Mouse (Mus musculus): Measurements from ENCODE around the gene Timm13. TPM values are rescaled to one million over a fixed set of nuclear protein-coding genes. Genes with fewer than 3 reads are reported as not detected.

Gene Timm13
- polyA plus RNA-seq, 1 experiment from 2014 or later = 317 TPM

DNA sequence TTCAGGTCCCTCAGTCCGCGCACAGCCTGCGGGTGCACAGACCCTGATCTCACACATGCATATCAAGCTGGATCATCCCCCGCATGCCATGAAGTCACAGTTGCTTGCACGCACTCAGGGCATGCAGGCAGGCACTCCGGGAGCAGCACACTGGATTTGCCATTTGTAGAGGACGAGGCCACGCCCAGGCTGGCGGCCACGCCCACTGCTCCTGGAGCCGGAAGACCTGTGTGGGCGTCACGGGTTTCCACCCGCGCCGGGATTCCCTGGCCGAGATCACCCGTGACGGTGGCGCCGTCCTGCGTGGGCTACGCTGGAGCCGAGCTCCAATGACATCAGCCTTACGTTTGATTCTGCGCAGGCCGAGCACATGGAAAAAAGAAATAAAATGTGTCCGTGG lies 38.9 kb upstream of the Timm13 start:
- no peak overlapping the region for H3K9ac ChIP-seq
- H3K9me3 ChIP-seq = no peaks in the 10 kb centered on the region
- no peaks in the 10 kb centered on the region for H3K36me3 ChIP-seq
- H3K4me3 ChIP-seq (replicated peaks) = peak overlapping the region; percentile 38
- 0 out of 2 replicates have a peak, but pooled peaks have one; percentile 16 for ATAC-seq (ENCODE audit: insufficient read depth, low FRiP score, low read depth)
- H3K27ac ChIP-seq = peak overlapping the region; percentile 92
- no peaks in the 10 kb centered on the region for H3K27me3 ChIP-seq (replicated peaks)
- peaks cover 72% of the 10 kb centered on the region for H3K4me1 ChIP-seq
- H3K4me2 ChIP-seq = peak overlapping the region; percentile 80
- WGBS = 2% methylated on average over 28 of the region's 28 CpGs

DNA sequence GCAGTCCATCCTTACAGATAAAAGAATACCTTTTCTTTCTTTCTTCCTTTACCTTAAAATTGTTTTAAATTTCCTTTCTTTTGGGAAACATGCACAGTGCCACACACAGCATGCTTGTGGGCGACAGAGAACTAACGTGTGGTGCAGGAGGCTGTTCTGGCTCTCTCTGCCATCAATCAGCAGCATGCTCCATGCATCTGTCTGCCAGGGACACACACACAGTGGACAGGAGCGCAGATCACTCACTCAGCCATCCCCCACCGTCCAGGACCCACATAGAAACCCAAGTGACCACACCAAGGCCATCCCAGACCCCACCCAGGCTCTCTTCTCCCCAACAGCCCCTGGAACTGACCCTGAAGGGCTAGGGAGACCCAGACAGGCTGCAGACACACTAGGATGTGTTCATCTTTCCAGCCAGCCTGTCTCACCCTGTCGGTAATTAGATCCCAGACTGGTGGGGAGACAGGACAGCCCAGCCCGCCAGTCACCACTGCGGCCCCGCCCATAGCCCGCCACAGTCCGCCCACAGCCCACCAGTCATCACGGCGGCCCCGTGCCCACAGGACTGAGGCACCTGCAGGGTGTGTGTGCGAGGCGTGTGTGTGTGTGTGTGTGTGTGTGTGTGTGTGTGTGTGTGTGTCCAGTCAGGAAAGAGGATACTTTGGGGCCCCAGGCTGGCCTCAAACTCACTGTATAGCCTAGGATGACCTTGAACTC lies 38.2 kb upstream of the Timm13 start:
- Histone ChIP-seq H3K36me3 (no peaks in the 10 kb centered on the region), H3K9ac (no peak overlapping the region), H3K4me3 (replicated peaks) (peak overlapping the region; percentile 38), H3K9me3 (no peaks in the 10 kb centered on the region), H3K4me2 (peak overlapping the region; percentile 80), H3K27ac (peak overlapping the region; percentile 92), H3K27me3 (replicated peaks) (no peaks in the 10 kb centered on the region), H3K4me1 (peaks cover 73% of the 10 kb centered on the region)
- peak; percentile 27; the same call in 1 of the 2 replicates for ATAC-seq (ENCODE audit: insufficient read depth, low FRiP score, low read depth)
- 9% methylated on average over 15 of the region's 15 CpGs for WGBS

DNA sequence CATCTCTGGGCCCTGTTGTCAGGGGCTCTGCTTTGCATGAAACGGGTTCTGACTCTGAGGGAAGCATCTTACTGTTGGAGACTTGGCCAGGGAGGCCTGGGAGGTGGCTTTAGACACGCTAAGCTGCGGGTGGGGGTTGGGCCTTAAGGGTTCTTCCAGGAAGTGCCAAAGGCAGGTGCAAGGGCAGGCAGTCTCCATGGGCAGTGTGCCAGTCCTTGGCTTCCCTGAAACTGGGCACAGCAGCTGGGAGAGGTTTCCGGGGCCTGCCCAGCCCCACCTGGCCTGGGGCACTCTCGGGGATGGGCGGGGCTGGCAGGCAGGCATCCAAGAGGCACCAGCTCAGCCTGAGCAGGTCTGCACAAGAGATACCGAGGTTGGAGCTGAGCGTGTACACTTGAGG lies 36.9 kb upstream of the Timm13 start:
- WGBS = 27% methylated on average over 8 of the region's 8 CpGs
- Histone ChIP-seq H3K4me1 (peaks cover 78% of the 10 kb centered on the region), H3K9me3 (no peaks in the 10 kb centered on the region), H3K9ac (no peak overlapping the region; the same call in 1 of the 2 replicates), H3K27ac (peak overlapping the region; percentile 92), H3K4me3 (replicated peaks) (no peak overlapping the region), H3K27me3 (replicated peaks) (peaks cover 1% of the 10 kb centered on the region; the same call in 1 of the 2 replicates), H3K4me2 (peak overlapping the region; percentile 85; the same call in 1 of the 2 replicates), H3K36me3 (no peaks in the 10 kb centered on the region)
- peak; percentile 20; the same call in 1 of the 2 replicates for ATAC-seq (ENCODE audit: insufficient read depth, low FRiP score, low read depth)

DNA sequence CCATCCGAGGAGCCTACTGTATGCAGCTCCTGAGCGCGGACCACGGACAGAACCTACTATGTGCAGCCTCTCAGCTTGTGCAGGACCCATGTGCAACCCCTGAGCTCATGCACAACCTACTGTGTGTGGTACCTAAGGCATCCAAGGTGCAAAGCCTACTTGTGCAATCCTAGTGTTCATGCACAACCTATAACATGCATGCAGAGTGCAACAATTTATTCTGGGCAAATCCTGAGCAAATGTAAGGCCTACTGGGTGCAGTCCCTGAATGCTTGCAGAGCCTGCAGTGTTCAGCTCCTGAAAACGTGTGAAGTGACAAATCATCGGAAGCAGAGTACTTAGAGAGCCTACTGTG lies 36.0 kb upstream of the Timm13 start:
- Histone ChIP-seq H3K4me1 (peaks cover 87% of the 10 kb centered on the region), H3K27ac (peak overlapping the region; percentile 92), H3K4me3 (replicated peaks) (peak overlapping the region; percentile 40), H3K9ac (no peak overlapping the region), H3K27me3 (replicated peaks) (peaks cover 3% of the 10 kb centered on the region; the same call in 1 of the 2 replicates), H3K36me3 (no peaks in the 10 kb centered on the region), H3K4me2 (peak overlapping the region; percentile 85), H3K9me3 (no peaks in the 10 kb centered on the region)
- WGBS = 16% methylated on average over 6 of the region's 6 CpGs
- ATAC-seq (ENCODE audit: insufficient read depth, low FRiP score, low read depth) = no peak

DNA sequence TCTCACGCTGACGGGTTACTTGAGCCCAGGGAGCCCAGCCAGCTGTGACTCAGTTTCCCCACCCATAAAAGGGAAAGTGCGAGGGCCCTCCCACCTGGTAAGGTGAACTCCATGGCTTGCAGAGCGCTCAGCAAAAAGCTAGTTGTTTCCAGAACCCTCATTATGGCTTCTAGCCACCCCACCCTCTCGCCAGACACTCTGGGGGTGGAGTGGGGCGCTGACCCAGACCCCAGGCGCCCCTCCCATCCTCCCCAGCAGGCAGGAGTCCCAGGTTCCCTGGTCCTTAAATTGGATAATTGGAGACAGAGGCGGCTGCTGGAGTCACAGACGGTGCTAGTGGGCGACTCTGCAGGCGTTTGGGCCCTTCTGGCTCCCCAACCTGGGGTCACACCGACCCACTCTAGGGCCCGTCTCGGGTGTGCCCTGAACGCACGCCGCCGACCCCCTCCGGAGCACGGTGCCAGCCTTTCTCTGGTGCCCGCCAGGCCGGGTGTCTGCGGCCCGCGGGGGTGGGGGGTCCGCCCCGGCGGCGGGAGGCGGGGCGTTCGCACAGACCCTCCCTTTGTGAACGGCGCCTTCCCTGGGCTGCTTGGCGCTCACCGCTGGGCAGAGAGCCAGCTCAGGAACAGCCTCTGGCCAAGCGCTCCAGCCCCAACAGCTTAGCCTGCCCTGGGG lies 35.5 kb upstream of the Timm13 start:
- Histone ChIP-seq H3K9ac (peak overlapping the region; percentile 20; the same call in 1 of the 2 replicates), H3K9me3 (no peaks in the 10 kb centered on the region), H3K27me3 (replicated peaks) (peaks cover 3% of the 10 kb centered on the region; the same call in 1 of the 2 replicates), H3K4me1 (peaks cover 90% of the 10 kb centered on the region), H3K4me2 (peak overlapping the region; percentile 85), H3K36me3 (no peaks in the 10 kb centered on the region), H3K27ac (peak overlapping the region; percentile 92), H3K4me3 (replicated peaks) (peak overlapping the region; percentile 40)
- WGBS = 2% methylated on average over 37 of the region's 37 CpGs
- peak; percentile 15; the same call in 1 of the 2 replicates for ATAC-seq (ENCODE audit: insufficient read depth, low FRiP score, low read depth)

DNA sequence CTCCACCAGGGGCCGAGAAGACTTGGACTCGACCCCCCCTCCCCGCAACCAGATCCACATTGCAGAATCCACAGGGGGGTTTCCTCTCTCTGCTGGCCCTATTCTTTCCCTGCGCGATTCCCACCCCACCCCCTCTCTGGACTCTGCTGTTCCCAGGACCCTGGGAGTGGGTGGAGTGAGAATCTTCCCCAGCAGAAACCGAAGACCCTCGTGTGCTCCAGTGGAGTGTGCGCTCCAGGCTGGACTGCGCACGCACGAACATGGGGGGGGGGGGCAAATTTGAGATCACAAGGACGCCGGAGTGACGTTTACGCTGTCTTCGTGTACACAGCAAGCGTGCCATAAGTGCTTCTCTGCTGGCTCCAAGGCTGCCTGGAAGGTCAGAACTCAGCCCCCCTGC lies 34.9 kb upstream of the Timm13 start:
- H3K27ac ChIP-seq = 0 out of 2 replicates have a peak overlapping the region, but pooled peaks have one; percentile 92
- no peak overlapping the region for H3K9ac ChIP-seq
- H3K9me3 ChIP-seq = no peaks in the 10 kb centered on the region
- peaks cover 89% of the 10 kb centered on the region for H3K4me1 ChIP-seq
- no peak for ATAC-seq (ENCODE audit: insufficient read depth, low FRiP score, low read depth)
- 11% methylated on average over 17 of the region's 17 CpGs for WGBS
- peak overlapping the region; percentile 40 for H3K4me3 ChIP-seq (replicated peaks)
- peak overlapping the region; percentile 85 for H3K4me2 ChIP-seq
- H3K27me3 ChIP-seq (replicated peaks) = peaks cover 3% of the 10 kb centered on the region; the same call in 1 of the 2 replicates
- no peaks in the 10 kb centered on the region for H3K36me3 ChIP-seq

DNA sequence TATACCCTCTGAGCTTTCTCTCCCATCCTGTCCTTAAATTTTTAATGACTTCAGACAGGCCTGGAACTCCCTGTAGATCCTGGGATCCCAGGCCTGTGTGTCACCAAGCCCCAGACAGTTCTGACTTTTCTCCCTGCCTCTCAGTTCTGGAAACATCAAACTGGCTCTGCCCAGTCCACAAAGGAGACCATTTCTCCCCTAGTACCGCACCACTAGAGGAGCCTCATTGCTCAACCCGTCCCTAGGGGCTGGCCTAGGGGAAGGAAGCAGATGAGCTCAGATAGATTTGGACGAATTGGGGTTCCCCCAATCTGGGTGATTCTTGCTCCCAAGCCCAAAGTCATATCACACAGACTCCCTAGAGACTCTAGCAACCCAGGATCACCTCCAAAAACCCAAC lies 34.5 kb upstream of the Timm13 start:
- 35% methylated on average over 3 of the region's 3 CpGs for WGBS
- H3K4me1 ChIP-seq = peaks cover 89% of the 10 kb centered on the region
- no peak overlapping the region for H3K9ac ChIP-seq
- H3K27me3 ChIP-seq (replicated peaks) = peaks cover 3% of the 10 kb centered on the region; the same call in 1 of the 2 replicates
- peak overlapping the region; percentile 85; the same call in 1 of the 2 replicates for H3K4me2 ChIP-seq
- H3K9me3 ChIP-seq = no peaks in the 10 kb centered on the region
- H3K4me3 ChIP-seq (replicated peaks) = no peak overlapping the region
- H3K36me3 ChIP-seq = no peaks in the 10 kb centered on the region
- no peak for ATAC-seq (ENCODE audit: insufficient read depth, low FRiP score, low read depth)
- peak overlapping the region; percentile 92; the same call in 1 of the 2 replicates for H3K27ac ChIP-seq

DNA sequence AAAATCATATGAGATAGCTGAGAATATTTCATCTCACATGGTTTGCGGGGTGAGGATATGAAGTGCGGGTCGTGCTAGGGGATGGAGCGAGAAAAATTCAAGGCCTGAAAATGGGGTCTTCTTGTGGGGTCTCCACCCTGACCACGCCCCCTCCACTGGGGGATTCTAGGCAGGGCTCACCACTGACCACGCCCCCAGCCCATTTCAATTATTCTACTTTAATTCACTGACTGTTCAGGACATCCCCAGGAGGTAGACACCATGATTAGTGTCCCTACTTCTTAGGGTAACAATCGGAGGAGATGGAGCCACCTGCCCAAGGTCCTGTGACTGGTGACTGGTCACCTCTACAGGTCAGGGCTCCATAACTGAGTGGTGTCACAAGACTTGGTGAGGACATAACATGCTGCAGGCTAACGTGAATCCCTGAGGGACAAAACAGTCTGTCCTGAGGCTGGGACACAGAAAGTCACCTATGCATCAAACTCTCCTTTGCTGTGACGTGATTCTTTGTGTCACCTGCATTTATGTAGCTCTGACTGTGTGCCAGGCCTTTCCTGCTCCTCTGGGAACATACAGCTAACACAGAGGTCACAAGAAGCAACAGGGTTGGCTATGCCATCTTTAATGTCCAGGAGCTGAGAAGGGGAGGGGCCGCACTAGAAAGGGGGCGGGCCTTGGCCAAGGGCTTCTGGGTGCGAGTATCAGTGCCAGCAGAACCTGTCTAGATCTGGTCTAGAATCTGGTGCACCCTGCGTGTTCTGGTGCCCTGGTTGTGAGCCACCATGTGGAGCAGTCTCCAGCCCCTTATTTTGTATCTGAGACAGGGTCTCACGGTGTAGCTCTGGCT lies 33.6 kb upstream of the Timm13 start:
- Histone ChIP-seq H3K4me1 (peaks cover 83% of the 10 kb centered on the region), H3K27ac (peak overlapping the region; percentile 62; the same call in 1 of the 2 replicates), H3K4me2 (peak overlapping the region; percentile 95), H3K27me3 (replicated peaks) (peaks cover 3% of the 10 kb centered on the region; the same call in 1 of the 2 replicates), H3K4me3 (replicated peaks) (no peak overlapping the region), H3K36me3 (no peaks in the 10 kb centered on the region), H3K9me3 (no peaks in the 10 kb centered on the region), H3K9ac (no peak overlapping the region)
- 53% methylated on average over 14 of the region's 14 CpGs for WGBS
- no peak for ATAC-seq (ENCODE audit: insufficient read depth, low FRiP score, low read depth)

DNA sequence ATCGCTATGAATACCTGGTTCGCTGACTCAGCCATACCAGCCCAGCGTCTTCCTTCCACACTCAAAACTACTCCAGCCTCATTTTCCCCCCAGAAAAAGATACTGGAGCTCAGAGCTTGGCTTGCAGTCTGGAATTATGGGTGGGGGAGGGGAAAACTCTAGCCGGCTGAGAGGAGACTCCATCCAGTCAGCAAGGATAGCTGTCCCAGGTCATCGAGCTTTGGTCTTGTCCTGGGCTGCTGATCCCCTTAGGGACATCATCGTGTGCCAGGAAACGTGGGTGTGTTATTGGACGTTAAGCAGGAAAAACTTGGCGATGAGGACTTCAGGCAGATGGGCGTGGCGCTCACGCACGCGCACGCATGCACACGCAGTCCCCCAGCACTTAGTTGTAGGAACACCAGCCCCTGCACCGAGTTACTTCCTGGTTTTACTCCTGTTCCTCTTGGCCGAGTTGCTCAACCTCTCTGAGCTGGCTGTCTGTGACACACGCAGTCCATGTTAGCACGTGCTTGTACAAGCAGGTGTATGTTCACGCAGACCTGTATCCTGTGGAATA lies 32.7 kb upstream of the Timm13 start:
- WGBS = 3% methylated on average over 21 of the region's 21 CpGs
- H3K27me3 ChIP-seq (replicated peaks) = peaks cover 3% of the 10 kb centered on the region; the same call in 1 of the 2 replicates
- H3K27ac ChIP-seq = peak overlapping the region; percentile 67
- peak overlapping the region; percentile 95 for H3K4me2 ChIP-seq
- H3K36me3 ChIP-seq = no peaks in the 10 kb centered on the region
- ATAC-seq (ENCODE audit: insufficient read depth, low FRiP score, low read depth) = no peak
- no peaks in the 10 kb centered on the region for H3K9me3 ChIP-seq
- peaks cover 79% of the 10 kb centered on the region for H3K4me1 ChIP-seq
- H3K4me3 ChIP-seq (replicated peaks) = peak overlapping the region; percentile 15; the same call in 1 of the 2 replicates
- H3K9ac ChIP-seq = no peak overlapping the region

DNA sequence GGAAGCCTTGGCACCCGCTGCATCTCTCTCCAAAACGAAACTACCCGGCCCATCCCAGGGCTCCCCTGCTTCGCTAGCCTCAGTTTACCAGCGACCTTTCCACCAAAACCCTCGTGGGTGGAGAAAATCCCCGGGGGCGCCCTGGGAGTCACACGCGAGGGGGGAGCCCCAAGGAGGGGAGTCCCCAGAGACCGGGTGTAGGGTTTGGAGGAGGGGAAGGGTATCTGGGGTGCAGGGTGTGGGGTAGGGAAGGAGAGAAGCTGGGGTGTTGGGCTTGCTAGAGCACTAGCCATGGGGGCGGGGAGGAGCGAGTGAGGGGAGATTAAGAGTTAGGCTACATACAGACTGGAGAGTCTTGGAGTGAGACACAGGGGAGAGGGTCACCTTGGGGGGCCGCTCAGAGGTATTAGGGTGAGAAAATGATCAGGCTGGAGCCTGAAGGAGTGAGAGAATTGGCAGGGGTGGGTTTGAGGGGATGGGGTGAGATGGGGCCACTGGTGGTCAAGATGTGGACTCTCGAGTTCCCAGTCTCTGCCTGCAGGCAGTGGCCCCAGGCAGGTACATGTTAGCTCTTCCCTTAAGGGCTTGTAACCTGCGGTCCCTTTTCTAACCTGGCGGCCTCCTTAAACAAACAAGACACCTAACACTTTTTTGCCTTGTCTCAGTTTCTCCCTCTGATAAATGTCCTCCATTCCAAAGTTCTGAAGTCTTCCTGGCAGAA lies 32.1 kb upstream of the Timm13 start:
- WGBS = 2% methylated on average over 17 of the region's 17 CpGs
- Histone ChIP-seq H3K36me3 (no peaks in the 10 kb centered on the region), H3K9ac (no peak overlapping the region), H3K27ac (peak overlapping the region; percentile 67), H3K4me2 (peak overlapping the region; percentile 95), H3K4me3 (replicated peaks) (peak overlapping the region; percentile 67), H3K4me1 (peaks cover 73% of the 10 kb centered on the region), H3K9me3 (no peaks in the 10 kb centered on the region), H3K27me3 (replicated peaks) (peaks cover 3% of the 10 kb centered on the region; the same call in 1 of the 2 replicates)
- ATAC-seq (ENCODE audit: insufficient read depth, low FRiP score, low read depth) = no peak

Data from stomach, embryonic 15.5 days (tissue).